Mouse (Mus musculus) macrophage (primary cell): Measurements from ENCODE around the gene Ppp1r9a. TPM values are rescaled to one million over a fixed set of nuclear protein-coding genes. Genes with fewer than 3 reads are reported as not detected.

ENCODE experiments used
- H3K27ac ChIP-seq: fragments of 350-480 bp; formaldehyde crosslinking; 2 replicates; pipeline ENCODE4 v1.9.0; 2021
- H3K36me3 ChIP-seq: fragments of 350-480 bp; formaldehyde crosslinking; 2 replicates; pipeline ENCODE4 v1.9.0; 2021; ENCODE audit errors: inconsistent target
- H3K4me3 ChIP-seq: fragments of 350-480 bp; formaldehyde crosslinking; 2 replicates; pipeline ENCODE4 v1.9.0; 2021; ENCODE audit errors: inconsistent target
- H3K79me2 ChIP-seq: fragments of 350-480 bp; formaldehyde crosslinking; 2 replicates; pipeline ENCODE4 v1.9.0; 2021; ENCODE audit errors: inconsistent target
- WGBS: methylation state at CpG from one replicate; pipeline ENCODE4 v1.1.7; 2026; ENCODE audit warnings: inconsistent platforms; ENCODE audit not compliant: missing documents; 5-methylcytosine and 5-hydroxymethylcytosine counted together
- polyA plus RNA-seq: library from polyadenylated mRNA; stranded (reverse); fragments of 250-400 nt; gene quantifications from 3 replicates; pipeline ENCODE4 v1.2.4, GENCODE M21; 2018; ENCODE audit warnings: inconsistent platforms

Ppp1r9a gene
- polyA plus RNA-seq, 1 experiment from 2014 or later, result 3.4 TPM

- Histone ChIP-seq H3K79me2 (no peaks in the 10 kb centered on the region), H3K4me3 (no peak overlapping the region), H3K27ac (no peak overlapping the region), H3K36me3 (no peaks in the 10 kb centered on the region)
- WGBS, result 30% methylated on average over 2 of the region's 2 CpGs
Measured at GRCm38 (mm10) chr6:4978249-4978648, 75.5 kb downstream of the Ppp1r9a start.

GRCm38 (mm10) chr6:4978897-4979296 is 76.2 kb downstream of the Ppp1r9a start:
- no peaks in the 10 kb centered on the region for H3K79me2 ChIP-seq
- no peak overlapping the region for H3K27ac ChIP-seq
- no peak overlapping the region for H3K4me3 ChIP-seq
- no peaks in the 10 kb centered on the region for H3K36me3 ChIP-seq

DNA sequence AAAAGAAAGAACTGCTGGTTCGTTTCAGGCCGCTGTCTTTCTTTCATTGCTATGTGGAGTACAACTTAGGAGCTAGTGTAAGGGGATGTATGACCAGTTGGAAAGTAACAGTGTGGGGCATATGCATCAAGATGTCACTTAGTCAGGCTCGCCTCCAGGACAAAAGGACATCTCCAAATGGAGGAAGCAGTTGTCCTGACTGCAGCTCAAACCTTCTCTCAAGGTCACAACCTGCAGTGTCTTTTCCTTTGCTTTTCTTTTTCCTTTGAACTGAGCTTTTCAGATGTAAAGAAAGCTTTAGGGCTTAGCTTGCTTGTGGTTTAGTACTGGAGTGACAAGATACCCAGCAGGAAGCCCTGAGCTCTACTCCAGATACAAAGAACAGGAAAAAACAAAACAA is 77.4 kb downstream of the Ppp1r9a start:
- H3K27ac ChIP-seq, result no peak overlapping the region
- no peaks in the 10 kb centered on the region for H3K36me3 ChIP-seq
- H3K4me3 ChIP-seq, result no peak overlapping the region
- H3K79me2 ChIP-seq, result no peaks in the 10 kb centered on the region
- 93% methylated on average over 3 of the region's 3 CpGs for WGBS

GRCm38 (mm10) chr6:4982686-4983162 is 80.0 kb downstream of the Ppp1r9a start:
- no peaks in the 10 kb centered on the region for H3K36me3 ChIP-seq
- no peak overlapping the region for H3K27ac ChIP-seq
- WGBS, result 92% methylated on average over 9 of the region's 9 CpGs
- no peaks in the 10 kb centered on the region for H3K79me2 ChIP-seq
- H3K4me3 ChIP-seq, result no peak overlapping the region

DNA sequence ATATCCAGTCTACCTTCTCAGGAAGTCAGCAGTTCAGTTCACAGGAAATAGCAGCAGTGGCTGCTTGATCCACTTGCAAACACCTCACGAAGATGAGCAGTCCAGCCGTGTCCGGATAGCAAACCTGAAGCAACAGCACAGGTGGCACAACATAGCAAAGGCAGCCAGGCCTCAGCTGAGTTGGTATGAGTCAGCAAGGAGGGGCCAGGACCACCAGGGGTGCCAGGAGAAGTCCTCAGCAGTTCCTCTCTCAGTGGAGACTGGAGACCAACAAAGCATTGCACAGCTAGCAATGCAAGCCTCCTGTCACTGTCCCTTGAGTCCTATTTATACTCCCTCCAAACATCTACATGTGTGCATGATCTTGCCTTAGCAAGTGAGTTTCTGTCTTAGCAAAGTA is 83.0 kb downstream of the Ppp1r9a start:
- WGBS, result 97% methylated on average over 3 of the region's 3 CpGs
- Histone ChIP-seq H3K4me3 (no peak overlapping the region), H3K36me3 (no peaks in the 10 kb centered on the region), H3K79me2 (no peaks in the 10 kb centered on the region), H3K27ac (no peak overlapping the region)

DNA sequence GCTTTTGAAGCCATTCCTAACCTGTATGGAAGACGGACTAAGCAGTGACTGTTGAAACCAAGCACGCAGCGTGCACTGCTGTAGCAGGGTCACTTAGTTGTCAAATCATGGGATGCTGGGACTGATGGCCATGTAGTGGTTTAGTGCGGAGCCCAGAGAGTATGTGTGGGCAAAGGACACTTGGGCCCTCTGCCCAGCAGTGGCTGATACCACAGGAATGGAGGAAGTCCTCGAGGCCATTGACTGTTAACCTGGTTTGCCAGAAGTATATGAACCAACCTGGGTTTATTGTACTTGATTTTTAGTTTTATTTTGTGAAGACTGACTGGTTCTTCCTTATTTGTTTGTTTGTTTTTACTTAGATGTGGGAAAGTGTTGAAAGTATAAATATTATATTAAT is 84.4 kb downstream of the Ppp1r9a start:
- H3K4me3 ChIP-seq, result no peak overlapping the region
- WGBS, result 78% methylated on average over 5 of the region's 5 CpGs
- no peaks in the 10 kb centered on the region for H3K36me3 ChIP-seq
- H3K79me2 ChIP-seq, result no peaks in the 10 kb centered on the region
- no peak overlapping the region for H3K27ac ChIP-seq

DNA sequence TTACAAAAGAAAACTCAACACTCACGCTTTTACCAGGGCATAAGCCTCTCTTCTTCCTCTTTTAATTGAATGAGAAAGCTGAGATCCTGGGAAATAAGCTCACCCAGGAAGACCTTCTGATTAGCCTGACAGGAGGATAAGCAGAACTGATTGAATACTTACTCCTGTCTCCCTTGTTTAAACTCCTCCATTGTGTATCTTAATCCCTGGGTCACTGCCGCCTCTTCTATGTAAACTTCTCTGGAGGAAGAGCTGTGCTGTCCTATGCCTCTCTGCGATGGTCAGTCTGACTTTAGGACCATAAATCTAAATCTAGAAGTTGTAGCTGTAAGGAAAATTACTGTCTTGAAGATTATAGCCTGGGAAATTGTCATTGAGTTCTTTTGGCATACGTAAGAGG is 86.0 kb downstream of the Ppp1r9a start:
- no peak overlapping the region for H3K4me3 ChIP-seq
- WGBS, result 93% methylated on average over 4 of the region's 4 CpGs

GRCm38 (mm10) chr6:4992308-4992707 is 89.6 kb downstream of the Ppp1r9a start:
- WGBS, result 96% methylated on average over 9 of the region's 9 CpGs
- H3K27ac ChIP-seq, result no peak overlapping the region
- no peaks in the 10 kb centered on the region for H3K79me2 ChIP-seq
- H3K4me3 ChIP-seq, result no peak overlapping the region
- no peaks in the 10 kb centered on the region for H3K36me3 ChIP-seq

More for the DNA sequence above, 86.0 kb downstream of the Ppp1r9a start:
- Histone ChIP-seq H3K36me3 (no peaks in the 10 kb centered on the region), H3K79me2 (no peaks in the 10 kb centered on the region), H3K27ac (no peak overlapping the region)

GRCm38 (mm10) chr6:4993600-4994160 is 91.0 kb downstream of the Ppp1r9a start:
- 94% methylated on average over 15 of the region's 15 CpGs for WGBS
- H3K27ac ChIP-seq, result no peak overlapping the region
- no peaks in the 10 kb centered on the region for H3K79me2 ChIP-seq
- H3K36me3 ChIP-seq, result no peaks in the 10 kb centered on the region
- H3K4me3 ChIP-seq, result no peak overlapping the region

- Histone ChIP-seq H3K79me2 (no peaks in the 10 kb centered on the region), H3K27ac (no peak overlapping the region), H3K36me3 (no peaks in the 10 kb centered on the region), H3K4me3 (no peak overlapping the region)
- WGBS, result 96% methylated on average over 14 of the region's 14 CpGs
Measured at GRCm38 (mm10) chr6:4994161-4994919, 91.6 kb downstream of the Ppp1r9a start.

DNA sequence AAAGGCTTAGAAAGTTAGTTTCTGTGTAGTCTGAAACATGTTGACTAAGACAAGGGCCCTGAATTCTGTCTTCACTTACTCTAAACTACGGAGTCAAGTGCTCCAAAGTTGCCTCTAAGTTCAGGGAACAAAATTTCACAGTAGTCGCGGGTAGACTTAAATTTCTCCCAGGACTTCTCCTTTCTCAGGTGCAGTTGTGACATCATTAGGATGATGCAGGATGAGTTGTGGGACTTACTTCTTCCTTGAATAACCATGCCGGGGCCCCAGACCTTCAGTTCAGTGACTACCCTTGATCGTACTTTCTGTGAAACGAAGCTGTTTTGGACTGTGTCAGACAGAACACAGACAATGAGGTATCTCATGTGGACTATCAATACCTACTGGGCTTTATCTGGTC is 94.9 kb downstream of the Ppp1r9a start:
- Histone ChIP-seq H3K27ac (no peak overlapping the region), H3K36me3 (no peaks in the 10 kb centered on the region), H3K4me3 (no peak overlapping the region), H3K79me2 (no peaks in the 10 kb centered on the region)
- WGBS, result 93% methylated on average over 6 of the region's 6 CpGs

- H3K79me2 ChIP-seq, result no peaks in the 10 kb centered on the region
- no peak overlapping the region for H3K4me3 ChIP-seq
- H3K36me3 ChIP-seq, result no peaks in the 10 kb centered on the region
- WGBS, result 92% methylated on average over 4 of the region's 4 CpGs
- no peak overlapping the region for H3K27ac ChIP-seq
Measured at GRCm38 (mm10) chr6:4998929-4999328, 96.2 kb downstream of the Ppp1r9a start.

DNA sequence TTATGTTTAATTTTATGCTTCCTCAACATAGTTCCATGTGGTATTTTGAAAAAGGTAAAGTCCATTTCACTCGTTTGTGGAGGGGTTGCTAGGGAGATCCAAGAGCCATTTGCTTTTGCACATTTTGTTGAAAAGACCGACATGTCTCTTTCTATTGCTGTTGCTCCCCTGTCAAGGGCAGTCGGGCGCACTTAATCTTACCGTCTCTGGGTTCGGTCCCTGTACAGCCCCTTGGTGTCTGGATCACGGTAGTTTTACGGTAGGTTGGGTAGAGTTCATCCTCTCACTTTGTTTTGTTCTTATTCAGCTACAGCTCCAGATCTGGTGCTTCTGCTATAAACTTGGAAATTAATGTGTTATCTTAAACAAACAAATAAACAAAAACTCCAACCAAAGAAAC is 98.1 kb downstream of the Ppp1r9a start:
- Histone ChIP-seq H3K36me3 (no peaks in the 10 kb centered on the region), H3K27ac (no peak overlapping the region), H3K4me3 (no peak overlapping the region), H3K79me2 (no peaks in the 10 kb centered on the region)
- 93% methylated on average over 8 of the region's 8 CpGs for WGBS

- WGBS, result 93% methylated on average over 21 of the region's 22 CpGs
- Histone ChIP-seq H3K79me2 (no peaks in the 10 kb centered on the region), H3K36me3 (no peaks in the 10 kb centered on the region), H3K4me3 (no peak overlapping the region), H3K27ac (no peak overlapping the region)
Measured at GRCm38 (mm10) chr6:5005491-5006275, 103.0 kb downstream of the Ppp1r9a start.
